Mouse (Mus musculus): ENCODE measurements around the gene Ifi35.

- TF ChIP-seq CTCF (IDR thresholded peaks at IDR 0.05; ENCODE audit: borderline replicate concordance, insufficient read depth, low read length) (no peak), POLR2A (IDR thresholded peaks at IDR 0.05; ENCODE audit: low read depth, low read length) (no peak)
Observed at GRCm38 (mm10) chr11:101484245-101484644, 36.0 kb downstream of the Ifi35 start.

Data from embryonic fibroblast, embryonic 13.5 days (primary cell).